Mouse (Mus musculus) kidney, adult 2 months (tissue): Measurements from ENCODE around the gene Nkain4.

Experiments
- CTCF ChIP-seq: fragments of 200-500 bp; conservative IDR thresholded peaks from 2 replicates; pipeline ENCODE4 v1.5.1; 2011; ENCODE audit warnings: low read depth, mild to moderate bottlenecking, control low read depth, low read length, moderate library complexity, mixed read lengths; ENCODE audit not compliant: insufficient read depth, insufficient read length
- POLR2A ChIP-seq: fragments of 200-500 bp; IDR thresholded peaks from one replicate; pipeline ENCODE4 v1.6.1; 2011; ENCODE audit warnings: low read depth, low read length, control low read depth

DNA sequence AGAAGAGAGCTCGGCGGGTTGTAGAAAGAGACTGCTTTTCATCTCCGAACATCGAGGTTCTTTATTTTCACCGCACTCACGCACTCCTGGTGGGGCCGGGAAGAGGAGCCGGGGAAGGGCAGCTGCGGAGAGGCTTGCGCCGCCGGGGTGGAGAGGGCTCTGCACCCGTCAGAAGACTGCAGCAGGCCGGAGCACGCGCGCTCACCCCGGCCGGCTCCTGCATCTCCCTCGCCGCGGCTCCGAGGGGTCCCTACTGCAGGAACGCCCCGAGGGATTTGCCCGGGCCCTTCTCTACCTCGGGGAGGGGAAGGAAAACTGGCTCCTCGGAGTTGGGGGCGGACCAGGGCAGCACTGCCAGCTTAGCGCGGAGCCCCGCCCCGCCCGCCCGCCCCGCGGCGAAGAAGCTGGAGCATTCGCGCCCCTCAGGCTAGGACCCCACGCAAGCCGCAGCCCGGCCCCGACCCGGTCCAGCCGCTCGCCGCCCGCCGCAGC is 60.9 kb downstream of the Nkain4 start:
- TF ChIP-seq CTCF (no peak), POLR2A (no peak)
